Mouse (Mus musculus): Measurements from ENCODE around the gene Pip5k1b.

The Pip5k1b gene

DNA sequence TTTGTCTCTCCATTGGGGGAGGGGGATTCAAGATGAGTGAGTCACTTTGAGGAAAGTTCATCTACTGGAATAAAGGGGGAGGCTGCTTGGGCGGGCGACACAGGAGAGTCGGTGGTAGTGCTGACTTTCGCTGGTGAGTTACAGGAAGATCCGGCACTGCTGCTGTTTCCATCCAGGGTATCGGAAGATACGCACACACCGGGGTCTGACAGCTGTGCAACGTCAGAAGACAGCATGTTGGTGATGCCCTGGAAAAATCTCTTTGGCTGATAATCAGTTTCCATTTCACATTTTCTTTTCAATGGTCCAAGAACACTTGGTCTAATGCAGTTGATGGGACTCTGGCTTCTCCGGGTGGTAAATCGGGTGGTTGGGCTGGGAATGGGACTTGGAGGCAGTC, 79.2 kb downstream of the Pip5k1b start:
- DNase-seq (ENCODE audit: inconsistent ontology term), result peak; percentile 52

DNA sequence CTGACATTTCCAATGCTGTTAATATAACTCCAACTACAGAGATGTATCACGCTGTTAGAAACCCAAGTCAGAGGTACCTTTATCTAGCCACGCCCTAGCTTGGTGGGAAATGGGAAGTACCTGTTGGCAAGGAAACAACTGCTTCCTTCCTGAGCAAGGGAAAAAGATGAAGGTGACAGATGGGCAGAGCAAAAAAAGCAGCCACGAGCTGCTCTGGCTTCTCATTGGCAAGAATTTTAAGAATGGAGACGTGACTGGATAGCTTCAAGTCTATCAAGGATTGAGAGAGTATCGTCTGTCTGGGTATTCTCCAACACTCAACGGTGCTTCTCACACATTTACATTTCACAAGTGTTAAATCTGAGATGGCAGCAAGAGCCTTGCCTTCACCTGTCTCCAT, 80.4 kb downstream of the Pip5k1b start:
- DNase-seq (ENCODE audit: inconsistent ontology term), result no peak

DNA sequence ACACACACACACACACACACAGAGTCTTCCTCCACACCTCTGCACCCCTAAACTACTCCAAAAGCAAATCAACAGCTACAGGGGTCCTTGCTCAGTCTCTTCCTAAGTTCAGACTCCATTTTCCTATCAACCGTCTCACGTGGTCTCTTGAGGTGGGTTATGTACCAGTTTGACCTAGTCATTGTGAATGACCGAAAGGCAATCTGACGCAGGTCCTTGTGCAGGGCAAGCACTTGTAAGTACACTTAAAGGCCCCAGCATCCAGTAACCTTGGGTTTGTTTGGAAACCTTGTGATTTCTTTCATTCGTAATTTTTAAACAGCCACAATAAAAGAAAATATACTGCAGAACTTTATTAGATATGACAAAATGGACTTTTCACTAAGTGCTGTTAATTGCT, 83.2 kb downstream of the Pip5k1b start:
- DNase-seq (ENCODE audit: inconsistent ontology term), result no peak

DNA sequence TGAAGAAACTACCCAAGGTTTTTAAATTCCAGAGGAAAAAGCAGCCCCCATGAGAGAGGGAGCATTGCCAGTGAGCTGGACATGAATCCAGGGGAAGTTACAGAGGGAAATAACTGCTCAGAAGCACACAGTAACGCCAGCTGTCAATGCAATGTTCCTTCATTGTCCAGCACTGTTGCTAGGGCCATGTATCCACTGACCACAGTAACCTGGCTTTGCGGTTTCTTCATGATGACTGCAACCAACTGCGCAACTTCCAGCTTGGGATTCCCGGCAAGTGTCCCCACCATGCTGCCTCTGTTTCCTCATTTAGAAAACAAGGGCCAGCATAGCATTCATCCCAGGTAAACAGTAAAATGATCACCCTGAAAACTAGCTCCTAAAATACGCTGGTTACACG, 84.1 kb downstream of the Pip5k1b start:
- peak; percentile 34 for DNase-seq (ENCODE audit: inconsistent ontology term)

DNA sequence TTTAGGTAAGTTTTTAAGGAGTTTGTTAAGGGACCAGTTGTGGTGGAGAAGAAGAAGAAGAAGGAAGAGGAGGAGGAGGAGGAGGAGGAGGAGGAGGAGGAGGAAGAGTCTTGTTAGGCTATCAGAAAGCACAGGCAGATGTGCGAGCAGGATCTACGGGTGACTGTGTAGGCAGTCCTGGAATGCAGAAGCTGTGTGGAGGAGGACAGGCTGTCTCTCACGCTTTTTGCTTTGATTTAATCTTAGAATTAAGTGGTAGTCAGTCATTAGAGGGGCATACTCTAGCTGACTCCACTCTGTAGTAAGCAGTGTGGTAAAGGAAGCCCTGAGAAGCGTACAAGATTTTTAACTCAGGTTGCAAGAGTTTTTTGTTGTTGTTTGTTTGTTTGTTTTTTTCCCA, 86.5 kb downstream of the Pip5k1b start:
- no peak for DNase-seq (ENCODE audit: inconsistent ontology term)

DNA sequence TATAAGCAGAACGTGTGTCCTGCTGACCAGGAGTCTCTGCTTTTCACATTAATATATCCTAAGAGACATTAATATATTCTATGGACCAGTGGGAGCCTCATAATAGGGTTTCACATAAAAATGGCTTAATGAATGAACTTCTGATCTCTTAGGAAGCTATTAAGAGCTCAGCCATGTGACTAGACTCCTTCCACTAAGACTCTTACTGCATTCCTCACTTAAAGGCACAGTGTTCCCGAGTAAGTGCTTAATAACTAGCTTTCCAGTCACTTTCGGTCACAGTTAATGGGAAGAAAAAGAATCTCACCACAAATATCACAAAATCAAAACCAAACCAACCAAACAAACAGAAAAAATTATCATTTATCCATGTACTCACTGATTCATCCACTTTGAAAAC, 87.1 kb downstream of the Pip5k1b start:
- peak; percentile 43 for DNase-seq (ENCODE audit: inconsistent ontology term)

DNA sequence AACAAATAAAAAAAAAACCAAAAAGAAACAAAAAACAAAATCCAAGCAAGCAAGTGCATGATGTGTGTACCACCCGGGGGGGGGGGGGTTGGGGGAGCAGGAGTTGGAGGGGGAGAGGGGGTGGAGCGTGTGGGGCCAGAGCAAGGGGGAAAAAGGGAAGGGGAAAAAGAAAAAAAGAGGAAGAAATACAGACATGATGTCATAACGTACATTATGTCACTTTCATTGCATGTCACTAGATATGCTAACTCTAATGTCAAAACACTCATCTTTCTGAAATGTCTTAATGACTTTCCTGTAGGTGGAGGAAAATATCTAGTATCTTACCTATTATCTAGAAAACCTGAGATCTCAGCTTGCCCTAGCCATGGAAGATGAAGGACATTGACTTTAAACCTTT, 92.7 kb downstream of the Pip5k1b start:
- no peak for DNase-seq (ENCODE audit: inconsistent ontology term)

DNA sequence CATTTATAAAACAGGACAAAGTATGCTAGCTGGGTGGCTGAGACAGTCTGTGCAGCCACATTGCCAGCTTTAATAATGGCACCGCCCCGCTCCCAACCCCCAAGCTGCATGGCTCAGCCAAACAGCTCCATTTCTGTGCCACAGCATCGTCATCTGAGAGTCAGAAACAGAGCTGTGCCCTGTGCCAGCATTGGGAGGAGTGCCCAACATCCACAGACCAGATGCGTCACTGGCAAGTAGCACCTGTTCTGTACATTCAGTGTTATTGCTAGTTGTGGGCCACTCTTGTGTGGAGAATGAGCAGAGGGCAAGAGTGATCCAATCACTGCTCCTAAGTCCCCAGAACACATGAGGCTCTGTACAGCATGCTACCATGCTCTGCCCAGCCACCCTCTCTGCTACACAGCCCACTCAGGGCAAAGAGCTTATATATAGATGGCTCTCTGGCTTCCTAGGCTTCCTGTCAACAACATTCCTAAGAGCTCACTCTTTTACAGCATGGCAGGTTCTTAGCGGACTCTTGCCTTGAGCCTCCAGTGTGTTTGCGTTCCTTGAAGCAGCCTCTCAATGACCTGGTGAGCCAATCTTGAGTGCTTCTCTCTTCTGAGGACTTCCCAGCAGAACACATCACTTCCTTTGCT, 99.0 kb downstream of the Pip5k1b start:
- no peak for DNase-seq (ENCODE audit: inconsistent ontology term)

DNA sequence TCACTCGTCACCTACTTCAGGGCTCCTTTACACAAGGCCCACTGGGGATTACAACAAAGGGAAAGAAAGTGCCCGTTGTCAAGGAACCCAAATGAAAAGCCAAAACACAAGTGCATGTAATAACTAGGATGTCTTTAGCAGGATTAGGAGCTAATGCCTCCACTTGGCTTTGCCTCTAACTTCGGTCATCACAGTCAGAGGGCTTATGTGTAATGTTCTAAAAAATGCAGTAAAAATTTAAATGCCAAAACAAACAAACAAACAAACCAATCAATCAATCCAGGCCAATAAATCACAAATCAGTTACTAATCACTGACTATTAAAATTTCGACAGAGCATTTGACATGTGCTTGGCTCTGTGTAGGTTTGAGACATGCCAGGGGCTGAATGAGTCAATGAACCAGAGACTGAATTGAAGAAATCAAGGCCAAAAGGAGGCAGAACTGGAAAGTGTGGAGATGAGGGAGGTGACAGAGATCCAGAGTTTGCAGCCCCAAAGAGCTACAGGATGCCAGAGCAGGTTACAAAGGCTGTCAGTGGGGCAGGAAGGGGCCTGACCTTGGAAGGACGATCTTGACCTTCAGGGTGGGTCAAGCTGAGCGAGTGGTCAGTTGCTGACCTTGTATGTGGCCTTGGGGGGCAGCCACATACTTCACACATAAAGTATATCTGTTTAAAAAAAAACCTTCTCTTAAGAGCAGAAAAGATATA, 100.3 kb downstream of the Pip5k1b start:
- DNase-seq (ENCODE audit: inconsistent ontology term), result peak; percentile 31

DNA sequence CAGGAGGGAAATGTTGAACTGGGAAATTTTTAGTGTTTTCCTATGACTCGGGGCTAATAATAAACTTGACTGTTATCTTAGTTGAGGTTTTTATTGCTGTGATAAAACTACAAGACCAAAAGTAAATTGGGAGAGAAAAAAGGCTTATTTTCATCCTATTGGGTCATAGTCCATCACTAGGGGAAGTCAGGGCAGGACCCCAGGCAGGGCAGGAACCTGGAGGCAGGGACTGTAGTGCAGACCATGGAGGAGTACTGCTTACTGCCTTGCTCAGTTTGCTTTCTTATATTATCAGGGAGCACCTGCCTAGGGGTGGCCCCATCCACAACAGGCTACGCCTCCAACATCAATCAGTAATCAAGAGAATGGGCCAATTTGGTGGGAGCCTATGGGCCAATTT, 101.2 kb downstream of the Pip5k1b start:
- no peak for DNase-seq (ENCODE audit: inconsistent ontology term)

DNA sequence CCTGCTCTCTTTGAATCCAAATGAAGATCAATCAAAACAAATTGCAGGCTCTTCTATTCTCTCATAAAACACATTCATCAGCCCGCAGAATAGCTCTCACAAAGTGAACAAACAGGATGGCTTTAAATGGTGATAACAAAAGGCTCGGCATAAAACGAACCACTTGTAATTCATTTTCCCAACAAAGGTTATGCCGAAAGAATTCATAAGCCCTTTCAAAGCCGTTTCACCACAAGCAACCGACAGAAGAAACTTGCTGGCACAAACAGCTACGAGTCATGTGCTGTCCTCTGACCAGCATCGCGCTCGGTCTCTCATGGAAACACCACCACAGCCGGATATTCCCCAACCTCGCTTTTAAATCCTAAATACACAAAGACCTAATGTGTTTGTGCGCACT, 102.3 kb downstream of the Pip5k1b start:
- peak; percentile 92 for DNase-seq (ENCODE audit: inconsistent ontology term)

DNA sequence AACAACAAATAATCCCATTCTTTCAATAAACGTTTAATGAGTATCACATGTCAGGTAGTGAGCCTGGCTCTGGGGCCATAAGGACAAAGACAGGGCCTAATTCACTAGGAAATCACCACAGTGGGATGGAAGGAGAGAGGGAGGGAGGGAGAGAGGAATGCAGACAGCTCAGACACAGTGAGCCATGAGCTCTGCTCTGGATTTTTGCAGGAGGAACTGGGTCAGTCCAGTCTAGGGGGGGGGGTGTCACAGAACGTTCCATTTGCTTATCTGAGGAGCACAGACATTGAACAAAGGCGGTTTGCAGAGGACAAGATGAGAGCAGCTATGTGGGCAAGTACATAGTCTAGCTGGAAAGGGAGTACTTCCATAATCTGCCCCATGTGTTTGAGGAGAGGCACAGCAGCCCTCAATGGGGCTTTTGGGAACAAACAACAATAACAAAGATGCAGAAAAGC, 103.2 kb downstream of the Pip5k1b start:
- peak; percentile 96 for DNase-seq (ENCODE audit: inconsistent ontology term)

DNA sequence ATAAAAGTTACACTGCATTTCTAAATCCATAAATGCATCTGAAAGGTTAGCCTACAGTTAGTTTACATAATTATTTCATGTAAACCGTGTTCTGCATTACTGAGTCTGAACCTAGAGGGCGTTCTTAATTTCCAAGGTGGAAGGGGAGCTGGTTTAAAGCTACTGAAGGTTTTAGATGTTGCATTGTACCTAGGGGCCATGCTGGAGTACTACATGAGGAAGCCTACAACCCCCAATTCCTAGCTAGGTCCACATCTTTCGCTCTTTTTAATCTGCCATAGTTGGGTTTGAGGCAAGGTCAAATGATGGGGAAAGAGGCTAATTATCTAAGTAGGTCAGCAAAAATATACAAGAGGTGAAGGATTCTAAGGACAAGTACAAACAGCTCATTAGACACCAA, 104.0 kb downstream of the Pip5k1b start:
- DNase-seq (ENCODE audit: inconsistent ontology term), result no peak

DNA sequence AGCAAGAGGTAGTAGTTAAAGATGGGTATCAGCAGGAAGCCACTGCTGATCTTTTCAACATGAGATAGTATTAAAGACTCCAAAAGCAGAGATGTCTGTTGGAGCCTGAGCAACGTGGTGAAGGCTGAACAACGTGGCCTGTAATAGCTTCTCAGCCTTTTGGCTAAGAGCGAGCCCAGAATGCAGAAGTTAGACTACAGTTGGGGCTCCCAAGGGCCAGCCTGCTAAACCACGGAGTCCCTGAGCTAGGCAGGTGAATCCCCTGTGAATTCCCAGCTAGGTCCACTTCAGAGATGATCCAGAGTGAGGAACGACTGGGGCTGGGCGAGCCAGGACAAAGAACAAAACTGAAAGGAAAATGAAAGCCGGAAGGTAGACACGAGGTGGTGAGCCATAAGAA, 104.9 kb downstream of the Pip5k1b start:
- no peak for DNase-seq (ENCODE audit: inconsistent ontology term)

DNA sequence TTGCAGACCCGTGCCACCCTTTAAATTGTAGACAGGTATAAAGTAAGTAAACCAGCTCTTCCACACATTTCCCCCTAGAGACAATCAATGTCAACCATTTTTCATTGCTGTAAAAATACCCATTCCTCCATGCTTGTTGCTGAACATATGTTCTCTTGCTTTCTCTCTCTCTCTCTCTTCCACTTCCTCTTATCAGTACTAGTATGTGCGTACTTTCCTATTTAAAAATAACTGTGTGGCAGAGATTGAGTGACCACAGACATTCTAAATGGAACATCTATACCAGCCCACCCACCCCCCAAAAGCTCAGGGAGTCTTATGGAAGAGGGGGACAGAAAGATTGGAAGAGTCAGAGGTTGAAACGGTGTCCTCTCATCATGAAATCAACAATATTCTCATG, 111.3 kb downstream of the Pip5k1b start:
- DNase-seq (ENCODE audit: inconsistent ontology term), result no peak

DNA sequence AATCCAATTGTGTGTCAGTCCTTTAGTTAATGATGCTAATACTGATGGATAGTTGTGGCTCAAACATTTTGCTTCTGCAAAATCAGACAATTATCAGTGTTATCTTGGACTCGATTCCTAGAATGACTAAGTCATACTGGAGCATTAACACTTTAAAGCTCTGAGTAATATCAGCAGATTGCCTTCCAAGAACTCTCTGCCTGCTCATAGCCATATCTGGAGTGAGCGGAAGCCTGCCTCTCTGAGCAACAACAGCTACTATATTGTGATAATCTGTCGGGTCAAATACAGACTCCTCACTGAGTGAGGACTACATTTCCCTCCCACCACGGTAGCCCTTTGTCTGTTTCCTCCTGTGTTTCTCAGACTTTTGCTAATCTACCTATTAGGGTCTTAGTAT, 116.0 kb downstream of the Pip5k1b start:
- DNase-seq (ENCODE audit: inconsistent ontology term), result peak; percentile 42

DNA sequence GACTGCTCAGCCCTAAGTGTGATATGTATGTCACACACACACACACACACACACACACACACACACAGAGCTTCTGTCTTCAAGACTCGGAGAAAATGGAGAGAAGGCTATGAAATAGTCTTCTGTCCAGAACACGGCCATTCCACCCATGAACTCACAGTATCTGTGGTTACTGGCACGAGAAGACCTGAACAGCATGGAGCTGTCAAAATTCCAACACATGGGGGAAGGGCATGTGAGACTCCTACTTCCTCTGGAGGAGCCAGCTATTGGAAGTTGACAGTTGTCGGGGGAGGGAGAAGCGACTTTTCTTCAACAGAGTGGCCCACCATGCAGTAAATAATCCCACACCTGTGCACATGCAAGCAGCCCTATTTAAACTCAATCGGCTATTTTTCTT, 121.4 kb downstream of the Pip5k1b start:
- no peak for DNase-seq (ENCODE audit: inconsistent ontology term)

DNA sequence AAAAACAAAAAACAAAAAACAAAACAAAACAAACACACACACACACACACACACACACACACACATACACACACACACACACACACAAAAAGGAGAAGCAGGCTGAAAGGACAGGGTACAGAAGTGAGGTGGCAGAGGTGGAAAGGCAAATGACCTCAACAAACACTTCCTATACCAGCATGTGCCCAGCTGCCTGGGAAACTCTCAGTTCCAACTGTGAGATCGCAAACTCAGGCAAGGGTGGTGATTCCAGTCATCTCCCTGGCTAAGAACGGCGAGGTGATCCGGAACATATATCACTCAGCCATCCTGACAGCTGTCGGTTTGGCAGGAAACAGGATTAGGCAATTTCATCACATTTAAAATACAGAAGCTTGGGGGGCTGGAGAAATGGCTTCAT, 123.2 kb downstream of the Pip5k1b start:
- DNase-seq (ENCODE audit: inconsistent ontology term), result no peak

DNA sequence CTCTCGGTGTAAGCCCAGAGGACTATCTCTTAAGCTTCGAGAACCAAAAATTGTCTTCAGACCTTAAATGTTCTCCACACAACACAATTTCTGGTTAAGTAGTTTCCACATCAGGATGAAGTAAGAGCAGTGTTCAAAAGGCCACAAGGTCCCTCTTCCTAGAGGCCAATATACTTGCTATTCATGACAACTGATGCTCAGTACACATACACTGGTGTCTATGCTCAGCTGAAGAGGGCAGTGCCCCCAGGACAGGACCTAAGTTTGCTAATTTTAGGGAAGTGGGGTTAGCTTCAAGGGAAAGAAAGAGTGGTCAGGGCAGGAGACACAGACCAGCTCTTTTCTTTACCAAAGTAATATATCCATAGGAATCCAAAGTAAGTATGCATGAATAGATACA, 124.3 kb downstream of the Pip5k1b start:
- no peak for DNase-seq (ENCODE audit: inconsistent ontology term)

DNA sequence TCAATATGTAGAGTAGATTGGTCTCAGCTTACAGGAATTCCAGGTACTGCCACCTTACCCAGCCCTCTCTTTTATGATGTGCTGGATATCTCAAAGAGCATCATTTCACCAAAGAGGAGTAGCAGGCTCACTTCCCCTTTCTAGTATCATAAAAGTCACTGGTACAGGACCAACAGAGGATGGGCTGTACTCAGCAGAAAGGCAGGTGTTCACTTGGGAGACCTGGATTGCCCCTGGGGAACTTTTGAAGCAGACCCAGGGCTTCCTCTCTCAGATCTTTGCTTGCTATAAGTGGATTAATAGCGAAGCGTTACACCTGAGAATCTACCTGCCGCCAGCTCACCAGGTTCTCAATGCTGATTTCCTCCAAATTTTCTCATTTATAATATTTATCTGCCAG, 127.7 kb downstream of the Pip5k1b start:
- no peak for DNase-seq (ENCODE audit: inconsistent ontology term)

DNA sequence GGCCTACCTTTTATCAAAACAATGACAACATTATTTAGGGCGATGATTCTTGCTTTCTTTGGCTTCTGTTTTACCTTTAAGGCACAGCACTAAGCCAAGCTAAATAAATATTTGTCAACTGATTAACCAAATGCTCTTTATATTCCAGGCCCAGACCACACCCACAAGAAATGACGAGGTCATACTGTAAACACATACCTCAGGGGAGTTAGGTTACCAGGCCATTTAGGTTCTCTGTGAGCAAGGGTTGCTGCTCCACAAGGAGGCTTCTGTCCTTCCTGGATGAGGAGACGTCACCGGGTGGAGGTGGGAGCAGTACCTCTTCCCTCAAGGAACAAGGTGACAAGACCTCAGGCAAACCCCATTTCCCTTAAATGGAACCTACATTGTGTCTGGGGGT, 128.4 kb downstream of the Pip5k1b start:
- DNase-seq (ENCODE audit: inconsistent ontology term), result no peak

DNA sequence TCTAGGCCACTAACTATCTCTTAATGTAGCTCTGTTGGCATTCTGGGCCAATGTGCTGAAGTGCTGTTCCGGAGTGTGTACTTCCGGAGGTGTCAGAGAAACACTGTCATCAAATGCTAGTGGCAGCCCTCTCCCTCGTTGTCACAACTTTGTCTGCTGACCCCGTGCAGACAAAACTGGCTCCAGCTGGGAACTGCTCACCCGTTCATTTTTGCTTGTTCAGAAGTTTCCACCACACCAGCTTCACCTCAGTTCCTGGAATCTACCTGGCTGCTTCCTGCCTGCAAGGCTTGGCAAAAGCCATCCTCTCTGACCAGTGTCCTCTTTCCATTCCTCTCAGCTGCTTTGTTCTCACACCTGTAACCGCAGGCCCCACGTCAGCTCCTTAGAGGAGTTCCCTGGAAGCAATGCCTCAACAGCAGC, 128.9 kb downstream of the Pip5k1b start:
- no peak for DNase-seq (ENCODE audit: inconsistent ontology term)

DNA sequence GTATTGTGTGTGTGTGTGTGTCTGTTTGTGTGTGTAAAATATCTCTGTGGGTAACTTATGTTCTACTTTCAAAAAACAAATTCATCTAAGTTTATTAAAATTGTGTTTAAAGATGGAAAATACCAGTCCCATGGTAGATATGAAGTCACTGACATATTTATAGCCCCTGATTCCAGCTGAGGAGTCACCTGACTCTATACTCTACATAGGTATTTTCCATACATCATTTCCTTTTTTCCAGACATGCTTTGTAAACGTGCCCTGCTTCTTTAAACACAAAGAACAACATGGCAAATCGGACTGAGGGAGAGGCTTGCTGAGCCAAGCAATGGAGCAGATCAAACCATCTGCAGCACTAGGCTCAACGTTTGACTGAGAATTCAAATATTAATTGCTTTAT, 137.6 kb downstream of the Pip5k1b start:
- no peak for DNase-seq (ENCODE audit: inconsistent ontology term)

DNA sequence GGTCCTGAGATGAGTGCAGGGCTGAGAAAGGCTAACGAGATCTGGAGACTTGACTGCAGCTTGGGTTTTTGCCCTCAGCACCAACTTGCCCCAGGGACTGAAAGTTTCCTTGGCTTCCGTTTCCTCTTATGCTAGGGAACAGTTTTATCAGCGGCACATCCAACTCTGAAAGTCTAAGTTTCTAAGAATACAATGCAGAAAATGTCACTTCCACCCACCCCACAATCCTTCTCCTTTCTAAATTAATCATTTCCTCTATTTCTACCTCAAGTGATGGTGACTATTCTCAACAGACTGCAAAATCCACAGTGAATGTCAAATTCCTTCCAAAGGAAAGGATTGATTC, 138.0 kb downstream of the Pip5k1b start:
- DNase-seq (ENCODE audit: inconsistent ontology term), result no peak
